Mouse (Mus musculus) kidney, adult 2 months (tissue): ENCODE measurements around the gene 1700001L19Rik. TPM values are rescaled to one million over a fixed set of nuclear protein-coding genes. Genes with fewer than 3 reads are reported as not detected.

Experiments
- DNase-seq: peaks from one replicate; pipeline ENCODE4 v3.0.0; 2021
- H3K27ac ChIP-seq: fragments of 200-500 bp; 2 replicates; pipeline ENCODE4 v1.5.1; 2012; ENCODE audit warnings: low read depth, low read length, control low read depth, inconsistent platforms; ENCODE audit not compliant: insufficient read depth
- H3K27me3 ChIP-seq: fragments of 200-500 bp; replicated peaks from 2 replicates; pipeline ENCODE4 v1.6.1; 2012; ENCODE audit warnings: mild to moderate bottlenecking, moderate library complexity, low read length, inconsistent platforms; ENCODE audit not compliant: control insufficient read depth, insufficient read depth
- H3K36me3 ChIP-seq: fragments of 200-500 bp; 2 replicates; pipeline ENCODE4 v1.6.1; 2012; ENCODE audit warnings: mild to moderate bottlenecking, moderate library complexity, low read length, inconsistent platforms; ENCODE audit not compliant: control insufficient read depth, insufficient read depth
- H3K4me1 ChIP-seq: fragments of 200-500 bp; 2 replicates; pipeline ENCODE4 v1.6.1; 2011; ENCODE audit warnings: low read length; ENCODE audit not compliant: control insufficient read depth, insufficient read depth
- H3K4me3 ChIP-seq: fragments of 200-500 bp; 2 replicates; pipeline ENCODE4 v1.5.1; 2011; ENCODE audit warnings: mild to moderate bottlenecking, low read depth, low read length, control low read depth; ENCODE audit not compliant: insufficient read depth
- CTCF ChIP-seq: fragments of 200-500 bp; conservative IDR thresholded peaks from 2 replicates; pipeline ENCODE4 v1.5.1; 2011; ENCODE audit warnings: low read depth, mild to moderate bottlenecking, control low read depth, low read length, moderate library complexity, mixed read lengths; ENCODE audit not compliant: insufficient read depth, insufficient read length
- POLR2A ChIP-seq: fragments of 200-500 bp; IDR thresholded peaks from one replicate; pipeline ENCODE4 v1.6.1; 2011; ENCODE audit warnings: low read depth, low read length, control low read depth
- WGBS: fragments of 180-500 bp; shearing (Covaris S2); methylation state at CpG from one replicate; pipeline ENCODE4 v1.1.7; 2018; 5-methylcytosine and 5-hydroxymethylcytosine counted together
- polyA plus RNA-seq: library from polyadenylated mRNA; depleted of rRNA; stranded (reverse); fragments of >200 nt; gene quantifications from 2 replicates; pipeline ENCODE4 v1.2.3, GENCODE M21; 2012; rRNA removed

Gene 1700001L19Rik
- polyA plus RNA-seq, 1 experiment, result 0.19 TPM

GRCm38 (mm10) chr13:68607652-68608405 lies 10.6 kb downstream of the 1700001L19Rik start:
- Histone ChIP-seq H3K27me3 (no peaks in the 10 kb centered on the region), H3K4me3 (peak overlapping the region; percentile 18; the same call in 1 of the 2 replicates), H3K36me3 (no peaks in the 10 kb centered on the region), H3K4me1 (no peaks in the 10 kb centered on the region), H3K27ac (no peak overlapping the region)
- TF ChIP-seq CTCF, result no peak
- TF ChIP-seq POLR2A, result no peak
- WGBS, result 38% methylated on average over 21 of the region's 21 CpGs
- DNase-seq, result no peak

GRCm38 (mm10) chr13:68622792-68623191 lies 25.6 kb downstream of the 1700001L19Rik start:
- no peak overlapping the region for H3K27ac ChIP-seq
- 41% methylated on average over 6 of the region's 6 CpGs for WGBS
- TF ChIP-seq CTCF (0 out of 2 replicates have a peak, but pooled peaks have one; percentile 25), POLR2A (no peak)

GRCm38 (mm10) chr13:68627041-68627440 lies 29.8 kb downstream of the 1700001L19Rik start:
- WGBS, result 82% methylated on average over 3 of the region's 3 CpGs
- H3K36me3 ChIP-seq, result no peaks in the 10 kb centered on the region
- H3K27me3 ChIP-seq, result no peaks in the 10 kb centered on the region
- H3K4me1 ChIP-seq, result no peaks in the 10 kb centered on the region
- H3K27ac ChIP-seq, result no peak overlapping the region
- H3K4me3 ChIP-seq, result no peak overlapping the region
- TF ChIP-seq CTCF, result no peak
- TF ChIP-seq POLR2A, result no peak
- DNase-seq, result no peak

More at GRCm38 (mm10) chr13:68622792-68623191, 25.6 kb downstream of the 1700001L19Rik start:
- Histone ChIP-seq H3K36me3 (no peaks in the 10 kb centered on the region), H3K27me3 (no peaks in the 10 kb centered on the region), H3K4me1 (no peaks in the 10 kb centered on the region), H3K4me3 (no peak overlapping the region)
- no peak for DNase-seq

GRCm38 (mm10) chr13:68642786-68643185 lies 45.6 kb downstream of the 1700001L19Rik start:
- TF ChIP-seq CTCF, result no peak
- TF ChIP-seq POLR2A, result no peak
- DNase-seq, result no peak
- Histone ChIP-seq H3K36me3 (no peaks in the 10 kb centered on the region), H3K4me1 (no peaks in the 10 kb centered on the region), H3K27ac (no peak overlapping the region), H3K4me3 (no peak overlapping the region), H3K27me3 (no peaks in the 10 kb centered on the region)
- 90% methylated on average over 1 of the region's 1 CpGs for WGBS

Other genes with a start within 250 kb of the 1700001L19Rik start
- gene Mtrr, start 15.3 kb upstream of the 1700001L19Rik start, polyA plus RNA-seq, result 10.2 and 11.3 TPM in 2 replicates
- gene Fastkd3, start 15.2 kb upstream of the 1700001L19Rik start, polyA plus RNA-seq, result 10.5 and 13.0 TPM in 2 replicates